Comparison of ENCODE assay signal across 8 mouse cellular contexts in genomic region chr4:149136982-149137770, GRCm38 (mm10). TPM values are rescaled to one million over a fixed set of nuclear protein-coding genes. Genes with fewer than 3 reads are reported as not detected.
DNase-seq lines count a peak whose midpoint lies in the region; ATAC-seq lines count a peak whose summit lies in the region.

TSS of gene Cenps (minus strand) at chr4:149137629.

- H3K27me3 ChIP-seq in hindbrain, embryonic 11.5 days (ENCODE audit: control insufficient read depth, insufficient read depth, low read length) = no peaks in the 10 kb centered on the region

- under 1% methylated on average over 68 of the region's 68 CpGs for WGBS in hindbrain, embryonic 11.5 days

- peak within 1 kb of the TSS; percentile 61 for H3K4me3 ChIP-seq in hindbrain, embryonic 11.5 days (ENCODE audit: low read depth, low read length)

- peak within 1 kb of the TSS; percentile 85 for H3K27ac ChIP-seq in hindbrain, embryonic 11.5 days (ENCODE audit: low read depth, low read length)

- H3K9me3 ChIP-seq in hindbrain, embryonic 11.5 days (ENCODE audit: control insufficient read depth, low read length) = no peaks in the 10 kb centered on the region

- H3K36me3 ChIP-seq in hindbrain, embryonic 11.5 days (ENCODE audit: control insufficient read depth, insufficient read depth, low read length) = no peaks in the 10 kb centered on the region

- peak within 1 kb of the TSS; percentile 69 for H3K9ac ChIP-seq in hindbrain, embryonic 11.5 days (ENCODE audit: low read depth, low read length)

- H3K4me1 ChIP-seq in hindbrain, embryonic 11.5 days (replicated peaks; ENCODE audit: control insufficient read depth, insufficient read depth, low read length) = no peaks in the 10 kb centered on the region

- peak within 1 kb of the TSS; percentile 53 for H3K4me2 ChIP-seq in hindbrain, embryonic 11.5 days (replicated peaks; ENCODE audit: low read depth, low read length)

- peak; percentile 92 for ATAC-seq in frontal cortex, adult (ENCODE audit: low TSS enrichment)
- peak; percentile 92 for ATAC-seq in hindbrain, embryonic 11.5 days (ENCODE audit: low FRiP score)

- DNase-seq in MEL-GATA-1-ER (ENCODE audit: extremely low read depth, low read depth) = peak; percentile 56
- DNase-seq in cerebellum, adult 8-10 months = peak; percentile 93
- DNase-seq in hindbrain, embryonic 11.5 days (ENCODE audit: low spot score) = peak; percentile 99
- DNase-seq in layer of hippocampus, postnatal 10 days (ENCODE audit: low spot score in 2 of 2) = peak; percentile 91 to 94
- DNase-seq in lung, postnatal 10 days = peak; percentile 95
- peak; percentile 89 for DNase-seq in ovary, postnatal 36 days (ENCODE audit: low spot score)
- DNase-seq in thymus, postnatal 25 days = peak; percentile 90

RNA-seq across cellular contexts. Expression of gene Cenps, which starts in this region (rescaled TPM):
- polyA plus RNA-seq in hindbrain, embryonic 11.5 days (2014; fragmentation: Nextera tagmentation; extraction: Ambion mirVana) = 44.7 and 49.1 TPM in 2 replicates
- total RNA-seq in layer of hippocampus, postnatal 10 days (2021) = 10 to 100 TPM; 23.8 to 28.4 TPM

Comparison
In these comparisons a context has a peak if more than half of its experiments do, and no peak if none do; other contexts are left out.
1. Peak in every context shown above with its lines: DNase-seq, ATAC-seq, H3K4me3 ChIP-seq and H3K27ac ChIP-seq.